Comparison of ENCODE assay signal across 32 mouse cellular contexts in genomic region chr10:95300178-95300793, GRCm38 (mm10). TPM values are rescaled to one million over a fixed set of nuclear protein-coding genes. Genes with fewer than 3 reads are reported as not detected.
A peak's percentile ranks its signal among the peaks of the same experiment; 100 is the strongest.
DNase-seq lines count a peak whose midpoint lies in the region; ATAC-seq and TF ChIP-seq lines count a peak whose summit lies in the region.
"Had no signal": no experiment of that assay in that cellular context is flagged by ENCODE, and none has a peak within 500 bp of the region (broad histone marks: within the 10 kb centered on the region; RNA-seq: fewer than 3 reads in every experiment).

No protein-coding gene starts in this region.

- no peaks in the 10 kb centered on the region for H3K9me3 ChIP-seq in limb, embryonic 15.5 days
- no peaks in the 10 kb centered on the region for H3K9me3 ChIP-seq in limb, embryonic 10.5 days (replicated peaks)
- no peaks in the 10 kb centered on the region for H3K9me3 ChIP-seq in hindbrain, embryonic 16.5 days (ENCODE audit: control insufficient read depth, low read length)
- H3K9me3 ChIP-seq in midbrain, embryonic 15.5 days = no peaks in the 10 kb centered on the region
- H3K9me3 ChIP-seq: heart, embryonic 10.5 days; heart, embryonic 15.5 days; hindbrain, embryonic 12.5 days; limb, embryonic 12.5 days; neural tube, embryonic 12.5 days had no signal

- no peak overlapping the region for H3K4me2 ChIP-seq in limb, embryonic 15.5 days
- H3K4me2 ChIP-seq in hindbrain, embryonic 16.5 days (ENCODE audit: low read length) = no peak overlapping the region
- H3K4me2 ChIP-seq in midbrain, embryonic 15.5 days = no peak overlapping the region
- H3K4me2 ChIP-seq: heart, embryonic 15.5 days; hindbrain, embryonic 12.5 days; limb, embryonic 12.5 days; liver, embryonic 11.5 days; neural tube, embryonic 12.5 days had no signal

- H3K9ac ChIP-seq in limb, embryonic 15.5 days = no peak overlapping the region
- H3K9ac ChIP-seq in hindbrain, embryonic 16.5 days (ENCODE audit: low read depth, low read length) = no peak overlapping the region
- no peak overlapping the region for H3K9ac ChIP-seq in midbrain, embryonic 15.5 days
- H3K9ac ChIP-seq: heart, embryonic 15.5 days; hindbrain, embryonic 12.5 days; limb, embryonic 12.5 days; liver, postnatal 0 days; neural tube, embryonic 12.5 days had no signal

- no peaks in the 10 kb centered on the region for H3K27me3 ChIP-seq in limb, embryonic 15.5 days
- H3K27me3 ChIP-seq in limb, embryonic 10.5 days (ENCODE audit: low read depth, poor library complexity, severe bottlenecking) = no peaks in the 10 kb centered on the region
- no peaks in the 10 kb centered on the region for H3K27me3 ChIP-seq in C2C12 (ENCODE audit: control insufficient read depth, insufficient read depth, insufficient read length)
- no peaks in the 10 kb centered on the region for H3K27me3 ChIP-seq in hindbrain, embryonic 16.5 days (replicated peaks; ENCODE audit: control insufficient read depth, insufficient read depth, low read length)
- no peaks in the 10 kb centered on the region for H3K27me3 ChIP-seq in midbrain, embryonic 15.5 days (replicated peaks)
- H3K27me3 ChIP-seq: heart, embryonic 15.5 days; hindbrain, embryonic 12.5 days; neural tube, embryonic 12.5 days had no signal

- 76% methylated on average over 8 of the region's 8 CpGs for WGBS in limb, embryonic 15.5 days
- WGBS in limb, embryonic 10.5 days = 89% methylated on average over 8 of the region's 8 CpGs
- WGBS in hindbrain, embryonic 16.5 days = 89% methylated on average over 8 of the region's 8 CpGs
- 92% methylated on average over 8 of the region's 8 CpGs for WGBS in midbrain, embryonic 15.5 days

- 0 out of 2 replicates have a peak, but pooled peaks have one; percentile 40 for ATAC-seq in limb, embryonic 15.5 days (ENCODE audit: insufficient number of reproducible peaks, low FRiP score, low TSS enrichment, low read depth)
- no peak for ATAC-seq in hindbrain, embryonic 16.5 days
- ATAC-seq in midbrain, embryonic 15.5 days (replicated peaks) = no peak
- ATAC-seq: activated CD4-positive, CD25-positive, alpha-beta regulatory T cell, adult 4 months; CD4-positive, CD25-positive, alpha-beta regulatory T cell, adult 4 months; forebrain, embryonic 16.5 days; liver, postnatal 0 days; midbrain, embryonic 16.5 days had no signal

- no peak overlapping the region for H3ac ChIP-seq in C2C12 (ENCODE audit: control insufficient read depth, insufficient read length, low read depth)

- H3K4me1 ChIP-seq in limb, embryonic 15.5 days = peaks cover 10% of the 10 kb centered on the region
- H3K4me1 ChIP-seq in limb, embryonic 10.5 days = peaks cover 29% of the 10 kb centered on the region
- H3K4me1 ChIP-seq in hindbrain, embryonic 16.5 days (ENCODE audit: control insufficient read depth, insufficient read depth, low read depth, low read length) = peaks cover 7% of the 10 kb centered on the region; the same call in 1 of the 2 replicates
- H3K4me1 ChIP-seq in midbrain, embryonic 15.5 days = peaks cover 15% of the 10 kb centered on the region; the same call in 1 of the 2 replicates

- H3K79me2 ChIP-seq in C2C12 (ENCODE audit: control insufficient read depth, insufficient read depth) = no peaks in the 10 kb centered on the region

- TF ChIP-seq CTCF in C2C12 (IDR thresholded peaks at IDR 0.05; ENCODE audit: control insufficient read depth, insufficient read depth, insufficient read length) = no peak

- H3K4me3 ChIP-seq in limb, embryonic 15.5 days = no peak overlapping the region
- H3K4me3 ChIP-seq in limb, embryonic 10.5 days = no peak overlapping the region
- no peak overlapping the region for H3K4me3 ChIP-seq in C2C12 (ENCODE audit: insufficient read depth, poor library complexity, severe bottlenecking)
- H3K4me3 ChIP-seq in hindbrain, embryonic 16.5 days (ENCODE audit: low read length) = no peak overlapping the region
- no peak overlapping the region for H3K4me3 ChIP-seq in midbrain, embryonic 15.5 days
- H3K4me3 ChIP-seq: heart, embryonic 10.5 days; heart, embryonic 15.5 days; hindbrain, embryonic 12.5 days; limb, embryonic 12.5 days; neural tube, embryonic 12.5 days had no signal

- no peaks in the 10 kb centered on the region for H3K79me3 ChIP-seq in C2C12 (ENCODE audit: low read depth)

- no peak for DNase-seq in limb, embryonic 10.5 days (ENCODE audit: low spot score)
- DNase-seq in fibroblast of lung, adult 2 months (ENCODE audit: low read depth) = peak; percentile 14
- DNase-seq in c-Kit-positive CD71-positive TER-119-positive erythroid progenitor cells, embryonic 14.5 days (ENCODE audit: low spot score) = no peak
- DNase-seq: adrenal gland, adult 2 months; adrenal gland, postnatal 36 days; cerebellum, adult 8-10 months; cerebellum, postnatal 25 days; gastrocnemius, postnatal 10 days; heart, postnatal 36 days; kidney, adult 11 months; kidney, postnatal 14 days; layer of hippocampus, adult 9-11 months; liver, postnatal 0 days; right cerebral cortex, adult 18-20 months; right cerebral cortex, postnatal 4 days; thymus, adult 18-20 months; thymus, postnatal 25 days had no signal

- no peak overlapping the region for H3K27ac ChIP-seq in limb, embryonic 15.5 days
- no peak overlapping the region for H3K27ac ChIP-seq in limb, embryonic 10.5 days
- H3K27ac ChIP-seq in hindbrain, embryonic 16.5 days (ENCODE audit: low read depth, low read length) = no peak overlapping the region
- H3K27ac ChIP-seq in midbrain, embryonic 15.5 days = no peak overlapping the region
- H3K27ac ChIP-seq: heart, embryonic 10.5 days; heart, embryonic 15.5 days; hindbrain, embryonic 12.5 days; limb, embryonic 12.5 days; neural tube, embryonic 12.5 days; stomach, postnatal 0 days had no signal

- no peaks in the 10 kb centered on the region for H3K36me3 ChIP-seq in limb, embryonic 15.5 days
- H3K36me3 ChIP-seq in limb, embryonic 10.5 days = 0 out of 2 replicates have a peak, but pooled peaks cover 2% of the 10 kb centered on the region
- no peaks in the 10 kb centered on the region for H3K36me3 ChIP-seq in C2C12 (ENCODE audit: control insufficient read depth, insufficient read depth)
- no peaks in the 10 kb centered on the region for H3K36me3 ChIP-seq in hindbrain, embryonic 16.5 days (ENCODE audit: control insufficient read depth, insufficient read depth, low read length)
- H3K36me3 ChIP-seq in midbrain, embryonic 15.5 days (replicated peaks) = no peaks in the 10 kb centered on the region
- H3K36me3 ChIP-seq: heart, embryonic 15.5 days; hindbrain, embryonic 12.5 days; limb, embryonic 12.5 days; neural tube, embryonic 12.5 days had no signal

TF ChIP-seq in C2C12, 6 proteins besides CTCF, POLR2A, EP300 and RAD21:
- TF ChIP-seq MYOG (IDR thresholded peaks at IDR 0.05; ENCODE audit: control insufficient read depth, extremely low read depth, insufficient read length) (no peak), USF1 (IDR thresholded peaks at IDR 0.05; ENCODE audit: low read depth) (peak; percentile 57)

RNA-seq across cellular contexts. Expression of gene Cradd, which starts 23.6 kb away (rescaled TPM):
- polyA plus RNA-seq in limb, embryonic 15.5 days (2015; fragmentation: Nextera tagmentation; extraction: Ambion mirVana) = 7.5 and 7.8 TPM in 2 replicates
- 11.5 and 11.9 TPM in 2 replicates for polyA plus RNA-seq in limb, embryonic 10.5 days (2016; fragmentation: Nextera tagmentation; extraction: Ambion mirVana)
- 4.5 TPM for polyA plus RNA-seq in C2C12 (2012; fragmentation: generic; extraction: Trizol)
- polyA plus RNA-seq in hindbrain, embryonic 16.5 days (2015; fragmentation: Nextera tagmentation; extraction: Ambion mirVana) = 8.7 and 9.2 TPM in 2 replicates
- 9.6 and 10.1 TPM in 2 replicates for polyA plus RNA-seq in midbrain, embryonic 15.5 days (2015; fragmentation: Nextera tagmentation; extraction: Ambion mirVana)
